Mouse (Mus musculus) colon, adult 2 months (tissue): ENCODE measurements around the gene Trim32. TPM values are rescaled to one million over a fixed set of nuclear protein-coding genes. Genes with fewer than 3 reads are reported as not detected.

Experiments used
- polyA plus RNA-seq: library from polyadenylated mRNA; depleted of rRNA; stranded (reverse); fragments of >200 nt; gene quantifications from 2 replicates; pipeline ENCODE4 v1.2.3, GENCODE M21; 2012; rRNA removed

Gene Trim32
- 26.4 and 27.8 TPM in 2 replicates for polyA plus RNA-seq

DNA sequence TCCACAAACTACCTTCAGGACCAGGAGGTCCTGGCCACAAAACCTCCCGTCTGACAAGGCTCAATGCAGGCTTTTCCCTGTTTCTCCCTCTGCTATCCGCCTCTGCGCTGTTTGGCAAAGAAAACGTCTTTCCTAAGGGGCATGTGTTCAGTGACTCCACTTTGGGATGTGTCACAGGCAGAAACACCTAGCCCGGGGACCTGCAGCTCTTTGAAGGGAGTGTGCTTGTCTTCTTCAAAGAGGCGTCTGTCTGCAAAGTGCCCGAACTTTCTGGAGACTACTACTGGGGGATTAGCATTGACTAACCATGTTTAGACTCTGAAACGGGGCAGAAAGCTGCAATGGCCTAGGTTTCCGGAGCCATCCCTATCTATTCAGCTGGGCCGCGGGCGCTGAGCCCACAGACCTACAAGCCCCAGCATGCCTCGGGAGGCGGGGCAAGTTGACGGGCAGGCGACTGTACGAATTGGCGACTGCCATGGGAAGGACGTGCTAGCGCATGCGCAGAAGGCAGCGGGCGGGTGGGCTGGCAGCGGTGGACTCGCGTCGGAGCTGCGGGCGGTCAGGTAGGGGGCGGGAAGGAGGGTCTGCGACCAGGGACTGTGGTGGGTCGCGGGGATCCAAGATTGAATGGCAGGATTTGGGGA, at the start of gene Trim32:
Gene Trim32, plus strand, starts transcription at position 483 of the 647 bp plus-strand sequence.

